Mouse (Mus musculus): Measurements from ENCODE around the gene Ip6k3. TPM values are rescaled to one million over a fixed set of nuclear protein-coding genes. Genes with fewer than 3 reads are reported as not detected.

The Ip6k3 gene
- polyA plus RNA-seq, 1 experiment from 2014 or later, result 0.18 TPM

DNA sequence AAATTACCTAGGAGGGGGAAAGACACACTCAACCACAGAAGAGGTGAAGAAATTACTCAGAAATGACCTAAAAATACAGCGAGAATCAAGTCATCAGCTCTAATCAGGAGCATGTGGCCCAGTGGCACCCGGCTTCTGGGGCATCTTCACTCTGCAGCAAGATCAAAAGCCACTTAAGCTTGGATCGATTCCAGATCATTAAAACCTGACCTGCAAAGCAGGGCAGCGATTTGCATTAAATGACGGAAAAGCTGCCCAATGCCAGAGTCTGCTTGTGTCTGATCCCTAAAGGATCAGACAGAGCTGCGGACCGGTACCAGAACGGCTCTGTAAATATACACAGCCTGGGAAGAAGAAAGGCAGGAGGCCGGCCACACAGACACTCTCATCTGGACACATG is 28.6 kb upstream of the Ip6k3 start:
- 61% methylated on average over 9 of the region's 9 CpGs for WGBS
- Histone ChIP-seq H3K4me3 (no peak overlapping the region), H3K9me3 (no peaks in the 10 kb centered on the region), H3K27ac (replicated peaks) (no peak overlapping the region), H3K4me1 (replicated peaks) (peaks cover 55% of the 10 kb centered on the region), H3K4me2 (no peak overlapping the region), H3K36me3 (peaks cover 89% of the 10 kb centered on the region), H3K9ac (0 out of 2 replicates have a peak overlapping the region, but pooled peaks have one; percentile 31), H3K27me3 (no peaks in the 10 kb centered on the region)
- no peak for ATAC-seq (ENCODE audit: low read depth)

GRCm38 (mm10) chr17:27194258-27195185 is 26.9 kb upstream of the Ip6k3 start:
- Histone ChIP-seq H3K36me3 (peaks cover 96% of the 10 kb centered on the region), H3K9me3 (no peaks in the 10 kb centered on the region), H3K4me3 (no peak overlapping the region), H3K27ac (replicated peaks) (peak overlapping the region; percentile 62), H3K27me3 (no peaks in the 10 kb centered on the region), H3K4me1 (replicated peaks) (peaks cover 43% of the 10 kb centered on the region), H3K4me2 (no peak overlapping the region), H3K9ac (no peak overlapping the region)
- WGBS, result 78% methylated on average over 20 of the region's 20 CpGs
- ATAC-seq (ENCODE audit: low read depth), result no peak

DNA sequence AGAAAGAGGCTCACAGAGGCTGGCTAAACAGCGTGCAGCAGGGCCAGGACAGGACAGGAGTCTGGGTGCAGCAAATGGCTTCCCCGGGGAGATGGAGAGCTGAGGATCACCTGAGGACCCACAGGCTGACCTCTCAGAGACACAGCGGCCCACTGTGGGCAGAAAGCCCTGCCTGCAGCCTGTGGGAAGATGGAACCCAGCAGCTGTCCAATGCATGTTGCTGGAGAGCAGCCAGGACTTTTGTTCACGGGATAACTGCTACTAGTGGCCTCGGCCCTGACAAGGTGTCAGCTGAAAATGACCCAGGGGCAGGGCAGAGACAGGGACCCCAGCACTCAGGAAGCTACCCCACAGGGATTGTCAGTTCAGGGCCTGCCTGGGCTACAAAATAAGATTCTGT is 24.2 kb upstream of the Ip6k3 start:
- Histone ChIP-seq H3K4me1 (replicated peaks) (peaks cover 58% of the 10 kb centered on the region), H3K27ac (replicated peaks) (no peak overlapping the region), H3K9ac (no peak overlapping the region), H3K4me3 (no peak overlapping the region), H3K36me3 (peaks cover 69% of the 10 kb centered on the region), H3K4me2 (no peak overlapping the region), H3K27me3 (no peaks in the 10 kb centered on the region), H3K9me3 (no peaks in the 10 kb centered on the region)
- WGBS, result 82% methylated on average over 5 of the region's 5 CpGs
- ATAC-seq (ENCODE audit: low read depth), result no peak

- Histone ChIP-seq H3K4me1 (replicated peaks) (peaks cover 52% of the 10 kb centered on the region), H3K27ac (replicated peaks) (no peak overlapping the region)
Observed at GRCm38 (mm10) chr17:27191189-27191588, 23.6 kb upstream of the Ip6k3 start.

DNA sequence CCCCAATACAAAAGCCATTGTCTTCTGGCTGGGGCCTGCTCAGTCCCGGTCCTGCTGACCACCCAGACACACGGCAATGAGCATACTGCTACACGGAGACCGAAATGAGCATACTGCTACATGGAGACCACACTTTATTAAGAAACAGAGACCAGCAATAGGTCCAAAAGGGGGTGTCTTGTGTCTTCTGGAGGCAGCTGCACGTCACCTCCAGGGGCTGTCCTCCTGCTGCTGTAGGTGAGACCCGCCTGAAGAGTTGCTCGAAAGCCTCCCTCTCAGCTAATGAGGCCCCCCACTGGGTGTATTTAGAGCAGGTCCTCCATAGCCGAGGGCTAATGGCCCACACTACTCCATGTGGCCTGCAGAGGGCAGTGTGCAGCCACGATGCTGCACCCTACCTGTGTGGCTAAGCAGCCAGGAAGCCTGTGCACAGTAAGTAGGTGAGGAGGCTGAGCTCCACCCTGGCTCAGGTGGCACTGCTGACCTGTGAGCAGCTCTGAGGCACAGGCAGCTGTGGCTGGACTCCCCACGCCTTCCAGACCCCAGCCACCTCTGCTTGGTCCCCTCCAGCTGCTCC is 22.1 kb upstream of the Ip6k3 start:
- ATAC-seq (ENCODE audit: low read depth), result peak; percentile 64
- 32% methylated on average over 10 of the region's 10 CpGs for WGBS
- peaks cover 38% of the 10 kb centered on the region for H3K4me1 ChIP-seq (replicated peaks)
- H3K27me3 ChIP-seq, result no peaks in the 10 kb centered on the region; the same call in 1 of the 2 replicates
- H3K9ac ChIP-seq, result no peak overlapping the region
- H3K36me3 ChIP-seq, result peaks cover 49% of the 10 kb centered on the region
- no peak overlapping the region for H3K27ac ChIP-seq (replicated peaks)
- H3K9me3 ChIP-seq, result no peaks in the 10 kb centered on the region
- no peak overlapping the region for H3K4me3 ChIP-seq
- H3K4me2 ChIP-seq, result no peak overlapping the region

More at GRCm38 (mm10) chr17:27191189-27191588, 23.6 kb upstream of the Ip6k3 start:
- WGBS, result 91% methylated on average over 6 of the region's 6 CpGs
- no peak overlapping the region for H3K4me2 ChIP-seq
- H3K9me3 ChIP-seq, result no peaks in the 10 kb centered on the region
- no peak overlapping the region for H3K4me3 ChIP-seq
- H3K27me3 ChIP-seq, result no peaks in the 10 kb centered on the region
- ATAC-seq (ENCODE audit: low read depth), result no peak
- no peak overlapping the region for H3K9ac ChIP-seq
- H3K36me3 ChIP-seq, result peaks cover 63% of the 10 kb centered on the region

DNA sequence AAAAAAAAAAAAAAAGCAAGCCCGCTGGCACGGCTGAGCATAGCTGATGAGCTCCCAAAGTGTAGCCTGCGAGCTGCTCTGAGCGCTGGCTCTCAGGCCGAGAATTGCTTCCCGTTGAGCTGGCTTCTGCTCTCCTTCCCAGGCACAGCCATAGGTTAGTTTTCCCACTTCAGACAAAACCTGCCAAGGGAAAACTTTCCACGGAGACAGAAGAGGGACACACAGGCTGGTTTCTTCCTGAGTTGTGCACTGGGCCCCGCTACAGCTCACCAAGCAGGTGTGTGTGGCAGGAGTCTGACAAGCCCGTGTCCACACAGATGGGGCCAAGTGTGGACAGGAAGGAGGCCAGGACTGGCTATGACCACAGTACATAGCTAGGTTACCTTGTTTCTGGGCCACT is 21.3 kb upstream of the Ip6k3 start:
- Histone ChIP-seq H3K4me1 (replicated peaks) (peaks cover 29% of the 10 kb centered on the region), H3K36me3 (peaks cover 40% of the 10 kb centered on the region), H3K4me3 (no peak overlapping the region), H3K27me3 (no peaks in the 10 kb centered on the region; the same call in 1 of the 2 replicates), H3K9ac (no peak overlapping the region), H3K4me2 (no peak overlapping the region), H3K9me3 (no peaks in the 10 kb centered on the region), H3K27ac (replicated peaks) (no peak overlapping the region)
- 76% methylated on average over 9 of the region's 9 CpGs for WGBS
- ATAC-seq (ENCODE audit: low read depth), result no peak

- peaks cover 22% of the 10 kb centered on the region for H3K36me3 ChIP-seq
- H3K4me2 ChIP-seq, result no peak overlapping the region
- H3K27ac ChIP-seq (replicated peaks), result no peak overlapping the region
- ATAC-seq (ENCODE audit: low read depth), result no peak
- H3K4me3 ChIP-seq, result no peak overlapping the region
- peaks cover 28% of the 10 kb centered on the region for H3K4me1 ChIP-seq (replicated peaks)
- H3K27me3 ChIP-seq, result no peaks in the 10 kb centered on the region; the same call in 1 of the 2 replicates
- H3K9ac ChIP-seq, result no peak overlapping the region
- no peaks in the 10 kb centered on the region for H3K9me3 ChIP-seq
- 67% methylated on average over 5 of the region's 5 CpGs for WGBS
Observed at GRCm38 (mm10) chr17:27187059-27187458, 19.5 kb upstream of the Ip6k3 start.

DNA sequence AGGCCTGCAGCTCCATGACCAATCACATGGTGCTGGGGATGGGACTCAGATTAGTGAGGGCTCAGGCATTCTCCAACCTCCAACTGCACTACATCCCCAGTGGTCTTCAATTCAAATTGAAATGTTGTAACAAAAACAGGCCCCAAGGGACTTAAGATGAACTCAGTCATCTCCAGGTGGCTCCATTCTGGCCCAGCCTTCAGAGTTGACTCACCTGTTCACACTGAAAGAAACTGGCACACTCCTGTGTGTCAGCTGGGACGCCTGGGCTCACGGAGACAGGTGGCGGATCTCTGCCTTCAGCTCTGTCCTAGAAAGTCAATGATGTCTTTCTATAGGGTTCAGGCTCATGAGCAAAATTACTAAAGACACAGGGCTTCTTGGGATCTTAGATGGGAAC is 18.5 kb upstream of the Ip6k3 start:
- H3K36me3 ChIP-seq, result peaks cover 12% of the 10 kb centered on the region
- no peak overlapping the region for H3K9ac ChIP-seq
- ATAC-seq (ENCODE audit: low read depth), result no peak
- H3K4me1 ChIP-seq (replicated peaks), result peaks cover 28% of the 10 kb centered on the region
- no peaks in the 10 kb centered on the region; the same call in 1 of the 2 replicates for H3K27me3 ChIP-seq
- no peak overlapping the region for H3K4me2 ChIP-seq
- H3K27ac ChIP-seq (replicated peaks), result no peak overlapping the region
- H3K4me3 ChIP-seq, result no peak overlapping the region
- WGBS, result 95% methylated on average over 3 of the region's 3 CpGs
- H3K9me3 ChIP-seq, result no peaks in the 10 kb centered on the region

GRCm38 (mm10) chr17:27183667-27184292 is 16.2 kb upstream of the Ip6k3 start:
- Histone ChIP-seq H3K9ac (no peak overlapping the region), H3K27ac (replicated peaks) (no peak overlapping the region), H3K27me3 (no peaks in the 10 kb centered on the region; the same call in 1 of the 2 replicates), H3K36me3 (no peaks in the 10 kb centered on the region), H3K4me1 (replicated peaks) (peaks cover 21% of the 10 kb centered on the region), H3K4me2 (no peak overlapping the region), H3K9me3 (no peaks in the 10 kb centered on the region), H3K4me3 (no peak overlapping the region)
- 82% methylated on average over 12 of the region's 12 CpGs for WGBS
- ATAC-seq (ENCODE audit: low read depth), result no peak

- Histone ChIP-seq H3K4me3 (no peak overlapping the region), H3K9me3 (no peaks in the 10 kb centered on the region), H3K9ac (no peak overlapping the region), H3K27ac (replicated peaks) (no peak overlapping the region), H3K27me3 (no peaks in the 10 kb centered on the region; the same call in 1 of the 2 replicates), H3K4me1 (replicated peaks) (peaks cover 9% of the 10 kb centered on the region), H3K4me2 (no peak overlapping the region), H3K36me3 (no peaks in the 10 kb centered on the region)
- ATAC-seq (ENCODE audit: low read depth), result no peak
- 63% methylated on average over 5 of the region's 5 CpGs for WGBS
Observed at GRCm38 (mm10) chr17:27182401-27182800, 14.8 kb upstream of the Ip6k3 start.

GRCm38 (mm10) chr17:27181666-27182065 is 14.1 kb upstream of the Ip6k3 start:
- ATAC-seq (ENCODE audit: low read depth), result no peak
- Histone ChIP-seq H3K4me3 (no peak overlapping the region), H3K4me2 (no peak overlapping the region), H3K27ac (replicated peaks) (no peak overlapping the region), H3K9me3 (no peaks in the 10 kb centered on the region), H3K27me3 (no peaks in the 10 kb centered on the region; the same call in 1 of the 2 replicates), H3K4me1 (replicated peaks) (peaks cover 8% of the 10 kb centered on the region), H3K9ac (no peak overlapping the region), H3K36me3 (no peaks in the 10 kb centered on the region)
- WGBS, result 38% methylated on average over 3 of the region's 3 CpGs

- no peak for ATAC-seq (ENCODE audit: low read depth)
- Histone ChIP-seq H3K36me3 (no peaks in the 10 kb centered on the region), H3K4me2 (no peak overlapping the region), H3K9ac (no peak overlapping the region), H3K4me3 (no peak overlapping the region), H3K4me1 (replicated peaks) (peaks cover 27% of the 10 kb centered on the region), H3K9me3 (no peaks in the 10 kb centered on the region), H3K27ac (replicated peaks) (no peak overlapping the region), H3K27me3 (no peaks in the 10 kb centered on the region)
- 56% methylated on average over 12 of the region's 12 CpGs for WGBS
Observed at GRCm38 (mm10) chr17:27179681-27180280, 12.2 kb upstream of the Ip6k3 start.
